In genomic region chr9:14378151-14378550, GRCm38 (mm10) we compare ENCODE assay signal across 15 mouse cellular contexts. TPM values are rescaled to one million over a fixed set of nuclear protein-coding genes. Genes with fewer than 3 reads are reported as not detected.
DNase-seq lines count a peak whose midpoint lies in the region; ATAC-seq lines count a peak whose summit lies in the region.
"Had no signal": no experiment of that assay in that cellular context is flagged by ENCODE, and none has a peak within 500 bp of the region (broad histone marks: within the 10 kb centered on the region; RNA-seq: fewer than 3 reads in every experiment).

No protein-coding gene starts in this region.

- ATAC-seq in liver, embryonic 12.5 days = no peak
- no peak for ATAC-seq in intestine, embryonic 16.5 days
- ATAC-seq in liver, embryonic 16.5 days (ENCODE audit: low read depth) = no peak
- ATAC-seq: forebrain, embryonic 16.5 days had no signal

- H3K4me3 ChIP-seq in liver, embryonic 12.5 days = peak overlapping the region; percentile 82
- H3K4me3 ChIP-seq in intestine, embryonic 16.5 days (ENCODE audit: low read length) = no peak overlapping the region
- H3K4me3 ChIP-seq in liver, embryonic 16.5 days (ENCODE audit: low read depth, low read length) = peak overlapping the region; percentile 85
- no peak overlapping the region for H3K4me3 ChIP-seq in hindbrain, embryonic 10.5 days
- H3K4me3 ChIP-seq: heart, embryonic 13.5 days; neural tube, embryonic 15.5 days had no signal

- no peaks in the 10 kb centered on the region for H3K9me3 ChIP-seq in liver, embryonic 12.5 days (replicated peaks)
- no peaks in the 10 kb centered on the region for H3K9me3 ChIP-seq in intestine, embryonic 16.5 days (ENCODE audit: control insufficient read depth, low read length)
- no peaks in the 10 kb centered on the region for H3K9me3 ChIP-seq in liver, embryonic 16.5 days (replicated peaks; ENCODE audit: control insufficient read depth, low read length)
- H3K9me3 ChIP-seq in hindbrain, embryonic 10.5 days = no peaks in the 10 kb centered on the region
- H3K9me3 ChIP-seq: heart, embryonic 13.5 days; neural tube, embryonic 15.5 days; stomach, embryonic 15.5 days had no signal

- WGBS in liver, embryonic 12.5 days (ENCODE audit: insufficient replicate concordance) = 95% methylated on average over 2 of the region's 2 CpGs
- WGBS in intestine, embryonic 16.5 days = 76% methylated on average over 2 of the region's 2 CpGs
- whole genome bisulfite sequencing in liver, embryonic 16.5 days (ENCODE audit: insufficient replicate concordance) = 90% methylated on average over 2 of the region's 2 CpGs
- WGBS in hindbrain, embryonic 10.5 days = 94% methylated on average over 2 of the region's 2 CpGs

- H3K4me2 ChIP-seq in liver, embryonic 12.5 days = peak overlapping the region; percentile 91
- H3K4me2 ChIP-seq in intestine, embryonic 16.5 days (ENCODE audit: low read depth, low read length) = 0 out of 2 replicates have a peak overlapping the region, but pooled peaks have one; percentile 88
- H3K4me2 ChIP-seq in liver, embryonic 16.5 days (ENCODE audit: low read depth, low read length) = peak overlapping the region; percentile 72
- H3K4me2 ChIP-seq: stomach, embryonic 15.5 days had no signal

- peaks cover 49% of the 10 kb centered on the region for H3K36me3 ChIP-seq in liver, embryonic 12.5 days
- H3K36me3 ChIP-seq in intestine, embryonic 16.5 days (ENCODE audit: control insufficient read depth, insufficient read depth, low read length) = no peaks in the 10 kb centered on the region
- H3K36me3 ChIP-seq in liver, embryonic 16.5 days (ENCODE audit: control insufficient read depth, insufficient read depth) = peaks cover 8% of the 10 kb centered on the region; the same call in 1 of the 2 replicates
- no peaks in the 10 kb centered on the region for H3K36me3 ChIP-seq in hindbrain, embryonic 10.5 days
- H3K36me3 ChIP-seq: heart, embryonic 13.5 days; neural tube, embryonic 15.5 days; stomach, embryonic 15.5 days had no signal

- no peak overlapping the region for H3K27ac ChIP-seq in liver, embryonic 12.5 days
- H3K27ac ChIP-seq in intestine, embryonic 16.5 days (ENCODE audit: low read length) = no peak overlapping the region
- no peak overlapping the region for H3K27ac ChIP-seq in liver, embryonic 16.5 days (ENCODE audit: low read length)
- no peak overlapping the region for H3K27ac ChIP-seq in hindbrain, embryonic 10.5 days
- H3K27ac ChIP-seq: heart, embryonic 13.5 days; neural tube, embryonic 15.5 days; stomach, embryonic 15.5 days had no signal

- peaks cover 14% of the 10 kb centered on the region for H3K27me3 ChIP-seq in liver, embryonic 12.5 days (replicated peaks)
- no peaks in the 10 kb centered on the region for H3K27me3 ChIP-seq in intestine, embryonic 16.5 days (replicated peaks; ENCODE audit: control insufficient read depth, insufficient read depth, low read length)
- H3K27me3 ChIP-seq in liver, embryonic 16.5 days (ENCODE audit: control insufficient read depth, insufficient read depth, low read depth, low read length) = no peaks in the 10 kb centered on the region
- peaks cover 20% of the 10 kb centered on the region for H3K27me3 ChIP-seq in hindbrain, embryonic 10.5 days (ENCODE audit: insufficient read depth, poor library complexity, severe bottlenecking)
- H3K27me3 ChIP-seq: neural tube, embryonic 15.5 days; stomach, embryonic 15.5 days had no signal

- DNase-seq in adrenal gland, postnatal 10 days = peak; percentile 55
- DNase-seq in adrenal gland, adult 8-10 months = no peak
- DNase-seq in liver = no peak
- no peak for DNase-seq in hindbrain, embryonic 10.5 days (ENCODE audit: low spot score)
- no peak for DNase-seq in heart, adult 11 months
- DNase-seq: gastrocnemius, postnatal 14 days; retina, postnatal 1 day; thymus, postnatal 14 days had no signal

- H3K9ac ChIP-seq in liver, embryonic 12.5 days = peak overlapping the region; percentile 93; the same call in 1 of the 2 replicates
- H3K9ac ChIP-seq in intestine, embryonic 16.5 days (ENCODE audit: low read depth, low read length) = no peak overlapping the region
- H3K9ac ChIP-seq in liver, embryonic 16.5 days (ENCODE audit: low read depth, low read length) = peak overlapping the region; percentile 83
- H3K9ac ChIP-seq: heart, embryonic 13.5 days; neural tube, embryonic 15.5 days; stomach, embryonic 15.5 days had no signal

- H3K4me1 ChIP-seq in liver, embryonic 12.5 days = peaks cover 78% of the 10 kb centered on the region
- H3K4me1 ChIP-seq in intestine, embryonic 16.5 days (ENCODE audit: control insufficient read depth, insufficient read depth, low read length) = peaks cover 28% of the 10 kb centered on the region
- H3K4me1 ChIP-seq in liver, embryonic 16.5 days (ENCODE audit: control insufficient read depth, low read depth, low read length) = peaks cover 55% of the 10 kb centered on the region
- H3K4me1 ChIP-seq in hindbrain, embryonic 10.5 days (replicated peaks) = peaks cover 20% of the 10 kb centered on the region

RNA-seq across cellular contexts. Expression of gene Endod1, which starts 3.2 kb away (rescaled TPM):
- total RNA-seq in adrenal gland, postnatal 10 days (2021) = 10 to 100 TPM; 13.6 to 15.8 TPM
- 10 to 100 TPM; 13.3 to 20.5 (median 15.6) TPM for total RNA-seq in adrenal gland, adult 8-10 months (2022)
- 36.8 and 40.3 TPM in 2 replicates for polyA plus RNA-seq in liver, embryonic 12.5 days (2016; fragmentation: Nextera tagmentation; extraction: Ambion mirVana)
- 24.9 and 27.4 TPM in 2 replicates for polyA plus RNA-seq in intestine, embryonic 16.5 days (2015; fragmentation: Nextera tagmentation; extraction: Ambion mirVana)
- polyA plus RNA-seq in liver, embryonic 16.5 days (2015; fragmentation: Nextera tagmentation; extraction: Ambion mirVana) = 36.6 and 36.7 TPM in 2 replicates
- 7.1 and 7.4 TPM in 2 replicates for polyA plus RNA-seq in hindbrain, embryonic 10.5 days (2016; fragmentation: Nextera tagmentation; extraction: Ambion mirVana)

Comparison
In these comparisons a context has a peak if more than half of its experiments do, and no peak if none do; other contexts are left out.
1. H3K4me3 ChIP-seq: peak in liver, embryonic 12.5 days (single experiment) and liver, embryonic 16.5 days (single experiment); none in intestine, embryonic 16.5 days (single experiment) and hindbrain, embryonic 10.5 days (single experiment).
2. Peak in every context shown above with its lines, with median percentiles within 50 percentile points of each other: H3K4me2 ChIP-seq.